Mouse (Mus musculus) kidney, embryonic 15.5 days (tissue): ENCODE measurements at regions not wholly inside any gene's neighbourhood (a gene's known extent, or its start where the extent isn't known, plus 50 kb on each side); places are given as distances from the start of the nearest gene placed in this dataset.

Experiments used
- ATAC-seq: fragments of 200-750 bp; cut with Nextera tagmentation; replicated peaks from 2 replicates; pipeline ENCODE4 v1.8.0; 2017; ENCODE audit warnings: moderate TSS enrichment; ENCODE audit not compliant: low FRiP score
- H3K27ac ChIP-seq: fragments of 300-500 bp; sonication (generic); 2 replicates; pipeline ENCODE4 v1.5.1; 2015; ENCODE audit warnings: mild to moderate bottlenecking, inconsistent platforms
- H3K27me3 ChIP-seq: fragments of 300-500 bp; sonication (generic); 2 replicates; pipeline ENCODE4 v1.6.1; 2015; ENCODE audit warnings: inconsistent platforms
- H3K36me3 ChIP-seq: fragments of 300-500 bp; sonication (generic); 2 replicates; pipeline ENCODE4 v1.6.1; 2015; ENCODE audit warnings: inconsistent platforms
- H3K4me1 ChIP-seq: fragments of 300-500 bp; sonication (generic); 2 replicates; pipeline ENCODE4 v1.6.1; 2015; ENCODE audit warnings: inconsistent platforms
- H3K4me2 ChIP-seq: fragments of 300-500 bp; sonication (generic); 2 replicates; pipeline ENCODE4 v1.6.1; 2015; ENCODE audit warnings: moderate library complexity, mild to moderate bottlenecking, inconsistent platforms
- H3K4me3 ChIP-seq: fragments of 300-500 bp; sonication (generic); replicated peaks from 2 replicates; pipeline ENCODE4 v1.5.1; 2015; ENCODE audit warnings: mild to moderate bottlenecking, inconsistent platforms
- H3K9ac ChIP-seq: fragments of 300-500 bp; sonication (generic); 2 replicates; pipeline ENCODE4 v1.6.1; 2015; ENCODE audit warnings: mild to moderate bottlenecking, inconsistent platforms
- H3K9me3 ChIP-seq: fragments of 300-500 bp; sonication (generic); replicated peaks from 2 replicates; pipeline ENCODE4 v1.6.1; 2016; ENCODE audit warnings: inconsistent platforms
- WGBS: fragments of 180-500 bp; shearing (Covaris S2); methylation state at CpG from one replicate; pipeline ENCODE4 v1.1.7; 2015; ENCODE audit warnings: mixed read lengths; 5-methylcytosine and 5-hydroxymethylcytosine counted together

- Histone ChIP-seq H3K9me3 (no peaks in the 10 kb centered on the region), H3K36me3 (no peaks in the 10 kb centered on the region), H3K27me3 (0 out of 2 replicates have a peak, but pooled peaks cover 6% of the 10 kb centered on the region), H3K4me3 (peak overlapping the region; percentile 26), H3K4me1 (peaks cover 6% of the 10 kb centered on the region; the same call in 1 of the 2 replicates), H3K4me2 (peak overlapping the region; percentile 56), H3K9ac (no peak overlapping the region), H3K27ac (no peak overlapping the region)
- 0 out of 2 replicates have a peak, but pooled peaks have one; percentile 54 for ATAC-seq
- 2% methylated on average over 20 of the region's 22 CpGs for WGBS
Measured at GRCm38 (mm10) chr12:105935441-105935880, 74.6 kb upstream of the Vrk1 start.

- H3K9ac ChIP-seq = no peak overlapping the region
- no peak overlapping the region for H3K4me3 ChIP-seq
- no peak overlapping the region for H3K27ac ChIP-seq
- H3K4me2 ChIP-seq = no peak overlapping the region
- H3K36me3 ChIP-seq = no peaks in the 10 kb centered on the region
- no peaks in the 10 kb centered on the region for H3K9me3 ChIP-seq
- WGBS = 78% methylated on average over 18 of the region's 18 CpGs
- H3K4me1 ChIP-seq = peaks cover 6% of the 10 kb centered on the region; the same call in 1 of the 2 replicates
- ATAC-seq = no peak
- H3K27me3 ChIP-seq = 0 out of 2 replicates have a peak, but pooled peaks cover 6% of the 10 kb centered on the region
Measured at GRCm38 (mm10) chr12:105936812-105937530, 73.1 kb upstream of the Vrk1 start.

GRCm38 (mm10) chr12:105942136-105943076, 67.6 kb upstream of the Vrk1 start:
- no peaks in the 10 kb centered on the region for H3K9me3 ChIP-seq
- 64% methylated on average over 20 of the region's 20 CpGs for WGBS
- H3K9ac ChIP-seq = no peak overlapping the region
- no peak overlapping the region for H3K27ac ChIP-seq
- H3K36me3 ChIP-seq = no peaks in the 10 kb centered on the region
- H3K4me2 ChIP-seq = no peak overlapping the region
- no peaks in the 10 kb centered on the region for H3K4me1 ChIP-seq
- H3K27me3 ChIP-seq = no peaks in the 10 kb centered on the region
- H3K4me3 ChIP-seq = no peak overlapping the region
- no peak for ATAC-seq

GRCm38 (mm10) chr12:105943077-105943433, 67.0 kb upstream of the Vrk1 start:
- Histone ChIP-seq H3K4me1 (no peaks in the 10 kb centered on the region), H3K9ac (no peak overlapping the region), H3K36me3 (no peaks in the 10 kb centered on the region), H3K4me2 (no peak overlapping the region), H3K27me3 (no peaks in the 10 kb centered on the region), H3K4me3 (no peak overlapping the region), H3K9me3 (no peaks in the 10 kb centered on the region), H3K27ac (no peak overlapping the region)
- no peak for ATAC-seq
- 85% methylated on average over 8 of the region's 8 CpGs for WGBS

- H3K27ac ChIP-seq = no peak overlapping the region
- no peaks in the 10 kb centered on the region for H3K27me3 ChIP-seq
- H3K9ac ChIP-seq = no peak overlapping the region
- no peak overlapping the region for H3K4me2 ChIP-seq
- H3K9me3 ChIP-seq = no peaks in the 10 kb centered on the region
- no peak overlapping the region for H3K4me3 ChIP-seq
- no peaks in the 10 kb centered on the region for H3K4me1 ChIP-seq
- H3K36me3 ChIP-seq = no peaks in the 10 kb centered on the region
- ATAC-seq = no peak
- WGBS = 64% methylated on average over 5 of the region's 5 CpGs
Measured at GRCm38 (mm10) chr12:105947332-105947731, 62.7 kb upstream of the Vrk1 start.

GRCm38 (mm10) chr12:105948322-105948721, 61.7 kb upstream of the Vrk1 start:
- Histone ChIP-seq H3K4me1 (no peaks in the 10 kb centered on the region), H3K27ac (no peak overlapping the region), H3K4me3 (no peak overlapping the region), H3K36me3 (no peaks in the 10 kb centered on the region), H3K27me3 (no peaks in the 10 kb centered on the region), H3K9ac (no peak overlapping the region), H3K9me3 (no peaks in the 10 kb centered on the region), H3K4me2 (no peak overlapping the region)
- WGBS = 79% methylated on average over 2 of the region's 2 CpGs
- no peak for ATAC-seq

GRCm38 (mm10) chr12:105955764-105956290, 54.2 kb upstream of the Vrk1 start:
- Histone ChIP-seq H3K4me2 (no peak overlapping the region), H3K36me3 (no peaks in the 10 kb centered on the region), H3K27ac (no peak overlapping the region), H3K4me3 (no peak overlapping the region), H3K9me3 (no peaks in the 10 kb centered on the region), H3K4me1 (0 out of 2 replicates have a peak, but pooled peaks cover under 1% of the 10 kb centered on the region), H3K27me3 (peaks cover 27% of the 10 kb centered on the region), H3K9ac (no peak overlapping the region)
- ATAC-seq = no peak
- WGBS = 81% methylated on average over 1 of the region's 1 CpGs

GRCm38 (mm10) chr12:105959756-105960155, 50.3 kb upstream of the Vrk1 start:
- Histone ChIP-seq H3K4me3 (no peak overlapping the region), H3K27me3 (peaks cover 59% of the 10 kb centered on the region), H3K9me3 (no peaks in the 10 kb centered on the region), H3K36me3 (no peaks in the 10 kb centered on the region), H3K4me1 (peaks cover 21% of the 10 kb centered on the region), H3K4me2 (no peak overlapping the region), H3K9ac (no peak overlapping the region), H3K27ac (no peak overlapping the region)
- 68% methylated on average over 7 of the region's 7 CpGs for WGBS
- ATAC-seq = no peak
